Mouse (Mus musculus): ENCODE results near the gene Cit. TPM values are rescaled to one million over a fixed set of nuclear protein-coding genes. Genes with fewer than 3 reads are reported as not detected.

The Cit gene
- polyA plus RNA-seq, 1 experiment: 19.0 TPM

- no peak for TF ChIP-seq CTCF (IDR thresholded peaks at IDR 0.05; ENCODE audit: control insufficient read depth, insufficient read depth, insufficient replicate concordance, low read depth, low read length)
- no peak for TF ChIP-seq POLR2A (IDR thresholded peaks at IDR 0.05; ENCODE audit: control insufficient read depth, low read depth, low read length)
- H3K36me3 ChIP-seq (ENCODE audit: control insufficient read depth, insufficient read depth, low read length): no peaks in the 10 kb centered on the region
- H3K4me1 ChIP-seq (ENCODE audit: control insufficient read depth, insufficient read depth, low read length): peaks cover 5% of the 10 kb centered on the region; the same call in 1 of the 2 replicates
- no peaks in the 10 kb centered on the region for H3K27me3 ChIP-seq (ENCODE audit: control insufficient read depth, insufficient read depth, low read length)
- H3K4me3 ChIP-seq (ENCODE audit: control insufficient read depth, low read depth, low read length): no peak overlapping the region
- H3K27ac ChIP-seq (ENCODE audit: control insufficient read depth, insufficient read depth, low read depth, low read length): no peak overlapping the region
Observed at GRCm38 (mm10) chr5:116016542-116016941, 171.5 kb downstream of the Cit start.

- H3K27ac ChIP-seq (ENCODE audit: control insufficient read depth, insufficient read depth, low read depth, low read length): no peak overlapping the region
- H3K4me3 ChIP-seq (ENCODE audit: control insufficient read depth, low read depth, low read length): no peak overlapping the region
- H3K27me3 ChIP-seq (ENCODE audit: control insufficient read depth, insufficient read depth, low read length): no peaks in the 10 kb centered on the region
- H3K36me3 ChIP-seq (ENCODE audit: control insufficient read depth, insufficient read depth, low read length): no peaks in the 10 kb centered on the region
- no peak for TF ChIP-seq CTCF (IDR thresholded peaks at IDR 0.05; ENCODE audit: control insufficient read depth, insufficient read depth, insufficient replicate concordance, low read depth, low read length)
- TF ChIP-seq POLR2A (IDR thresholded peaks at IDR 0.05; ENCODE audit: control insufficient read depth, low read depth, low read length): no peak
- H3K4me1 ChIP-seq (ENCODE audit: control insufficient read depth, insufficient read depth, low read length): peaks cover 5% of the 10 kb centered on the region; the same call in 1 of the 2 replicates
Observed at GRCm38 (mm10) chr5:116017391-116017790, 172.3 kb downstream of the Cit start.

GRCm38 (mm10) chr5:116018196-116018595 lies 173.1 kb downstream of the Cit start:
- H3K4me3 ChIP-seq (ENCODE audit: control insufficient read depth, low read depth, low read length): no peak overlapping the region
- TF ChIP-seq CTCF (IDR thresholded peaks at IDR 0.05; ENCODE audit: control insufficient read depth, insufficient read depth, insufficient replicate concordance, low read depth, low read length) (no peak), POLR2A (IDR thresholded peaks at IDR 0.05; ENCODE audit: control insufficient read depth, low read depth, low read length) (no peak)
- peaks cover 6% of the 10 kb centered on the region; the same call in 1 of the 2 replicates for H3K4me1 ChIP-seq (ENCODE audit: control insufficient read depth, insufficient read depth, low read length)
- no peaks in the 10 kb centered on the region for H3K36me3 ChIP-seq (ENCODE audit: control insufficient read depth, insufficient read depth, low read length)
- no peak overlapping the region for H3K27ac ChIP-seq (ENCODE audit: control insufficient read depth, insufficient read depth, low read depth, low read length)
- no peaks in the 10 kb centered on the region for H3K27me3 ChIP-seq (ENCODE audit: control insufficient read depth, insufficient read depth, low read length)

- Histone ChIP-seq H3K4me1 (ENCODE audit: control insufficient read depth, insufficient read depth, low read length) (peaks cover 12% of the 10 kb centered on the region), H3K27ac (ENCODE audit: control insufficient read depth, insufficient read depth, low read depth, low read length) (no peak overlapping the region), H3K27me3 (ENCODE audit: control insufficient read depth, insufficient read depth, low read length) (no peaks in the 10 kb centered on the region), H3K4me3 (ENCODE audit: control insufficient read depth, low read depth, low read length) (no peak overlapping the region), H3K36me3 (ENCODE audit: control insufficient read depth, insufficient read depth, low read length) (no peaks in the 10 kb centered on the region)
- TF ChIP-seq CTCF (IDR thresholded peaks at IDR 0.05; ENCODE audit: control insufficient read depth, insufficient read depth, insufficient replicate concordance, low read depth, low read length): no peak
Observed at GRCm38 (mm10) chr5:116018784-116019183, 173.7 kb downstream of the Cit start.

- Histone ChIP-seq H3K4me3 (ENCODE audit: control insufficient read depth, low read depth, low read length) (no peak overlapping the region), H3K27me3 (ENCODE audit: control insufficient read depth, insufficient read depth, low read length) (no peaks in the 10 kb centered on the region), H3K36me3 (ENCODE audit: control insufficient read depth, insufficient read depth, low read length) (no peaks in the 10 kb centered on the region), H3K4me1 (ENCODE audit: control insufficient read depth, insufficient read depth, low read length) (peaks cover 15% of the 10 kb centered on the region), H3K27ac (ENCODE audit: control insufficient read depth, insufficient read depth, low read depth, low read length) (no peak overlapping the region)
- TF ChIP-seq POLR2A (IDR thresholded peaks at IDR 0.05; ENCODE audit: control insufficient read depth, low read depth, low read length) (no peak), CTCF (IDR thresholded peaks at IDR 0.05; ENCODE audit: control insufficient read depth, insufficient read depth, insufficient replicate concordance, low read depth, low read length) (no peak)
Observed at GRCm38 (mm10) chr5:116019371-116019770, 174.3 kb downstream of the Cit start.

GRCm38 (mm10) chr5:116021552-116021951 lies 176.5 kb downstream of the Cit start:
- H3K36me3 ChIP-seq (ENCODE audit: control insufficient read depth, insufficient read depth, low read length): no peaks in the 10 kb centered on the region
- H3K4me1 ChIP-seq (ENCODE audit: control insufficient read depth, insufficient read depth, low read length): peaks cover 10% of the 10 kb centered on the region
- H3K27ac ChIP-seq (ENCODE audit: control insufficient read depth, insufficient read depth, low read depth, low read length): no peak overlapping the region
- TF ChIP-seq CTCF (IDR thresholded peaks at IDR 0.05; ENCODE audit: control insufficient read depth, insufficient read depth, insufficient replicate concordance, low read depth, low read length) (no peak), POLR2A (IDR thresholded peaks at IDR 0.05; ENCODE audit: control insufficient read depth, low read depth, low read length) (no peak)
- H3K4me3 ChIP-seq (ENCODE audit: control insufficient read depth, low read depth, low read length): no peak overlapping the region
- no peaks in the 10 kb centered on the region for H3K27me3 ChIP-seq (ENCODE audit: control insufficient read depth, insufficient read depth, low read length)

GRCm38 (mm10) chr5:116022131-116022530 lies 177.1 kb downstream of the Cit start:
- H3K4me1 ChIP-seq (ENCODE audit: control insufficient read depth, insufficient read depth, low read length): peaks cover 10% of the 10 kb centered on the region
- no peak overlapping the region for H3K27ac ChIP-seq (ENCODE audit: control insufficient read depth, insufficient read depth, low read depth, low read length)
- H3K36me3 ChIP-seq (ENCODE audit: control insufficient read depth, insufficient read depth, low read length): no peaks in the 10 kb centered on the region
- TF ChIP-seq POLR2A (IDR thresholded peaks at IDR 0.05; ENCODE audit: control insufficient read depth, low read depth, low read length) (no peak), CTCF (IDR thresholded peaks at IDR 0.05; ENCODE audit: control insufficient read depth, insufficient read depth, insufficient replicate concordance, low read depth, low read length) (no peak)
- H3K27me3 ChIP-seq (ENCODE audit: control insufficient read depth, insufficient read depth, low read length): no peaks in the 10 kb centered on the region
- no peak overlapping the region for H3K4me3 ChIP-seq (ENCODE audit: control insufficient read depth, low read depth, low read length)

GRCm38 (mm10) chr5:116022658-116023200 lies 177.7 kb downstream of the Cit start:
- H3K36me3 ChIP-seq (ENCODE audit: control insufficient read depth, insufficient read depth, low read length): no peaks in the 10 kb centered on the region
- no peak overlapping the region for H3K27ac ChIP-seq (ENCODE audit: control insufficient read depth, insufficient read depth, low read depth, low read length)
- no peaks in the 10 kb centered on the region for H3K27me3 ChIP-seq (ENCODE audit: control insufficient read depth, insufficient read depth, low read length)
- peaks cover 10% of the 10 kb centered on the region for H3K4me1 ChIP-seq (ENCODE audit: control insufficient read depth, insufficient read depth, low read length)
- TF ChIP-seq POLR2A (IDR thresholded peaks at IDR 0.05; ENCODE audit: control insufficient read depth, low read depth, low read length) (no peak), CTCF (IDR thresholded peaks at IDR 0.05; ENCODE audit: control insufficient read depth, insufficient read depth, insufficient replicate concordance, low read depth, low read length) (no peak)
- no peak overlapping the region for H3K4me3 ChIP-seq (ENCODE audit: control insufficient read depth, low read depth, low read length)

Measured in testis, adult 2 months (tissue).